Mouse (Mus musculus) spleen, adult 2 months (tissue): ENCODE data around the gene Naxd. TPM values are rescaled to one million over a fixed set of nuclear protein-coding genes. Genes with fewer than 3 reads are reported as not detected.
"Not testable (repeated sequence)": the region's sequence is repeated elsewhere in the genome, so short reads cannot be mapped to it uniquely, and the experiment has no call there.

ENCODE experiments used
- DNase-seq, 2 experiments: peaks; one replicate each; pipeline versions ENCODE4 v3.0.0 to v3.0.0-alpha.2; 2012 to 2021; ENCODE audit warnings: low spot score in 2 of 2, low read depth in 1 of 2
- H3K27ac ChIP-seq: fragments of 200-500 bp; 2 replicates; pipeline ENCODE4 v1.5.1; 2012; ENCODE audit warnings: low read length, inconsistent platforms; ENCODE audit not compliant: insufficient read depth
- H3K27me3 ChIP-seq: fragments of 200-500 bp; 2 replicates; pipeline ENCODE4 v1.6.1; 2012; ENCODE audit warnings: mild to moderate bottlenecking, moderate library complexity, low read length, inconsistent platforms; ENCODE audit not compliant: control insufficient read depth, insufficient read depth
- H3K36me3 ChIP-seq: fragments of 200-500 bp; 2 replicates; pipeline ENCODE4 v1.6.1; 2012; ENCODE audit warnings: mild to moderate bottlenecking, low read length, inconsistent platforms; ENCODE audit not compliant: control insufficient read depth, insufficient read depth
- H3K4me1 ChIP-seq: fragments of 200-500 bp; 2 replicates; pipeline ENCODE4 v1.6.1; 2011; ENCODE audit warnings: inconsistent platforms; ENCODE audit not compliant: control insufficient read depth, insufficient read depth, insufficient read length
- H3K4me3 ChIP-seq: fragments of 200-500 bp; 2 replicates; pipeline ENCODE4 v1.5.1; 2011; ENCODE audit warnings: mild to moderate bottlenecking, inconsistent platforms; ENCODE audit not compliant: insufficient read depth, insufficient read length; ENCODE audit errors: extremely low read depth
- CTCF ChIP-seq: fragments of 200-500 bp; IDR thresholded peaks from 2 replicates; pipeline ENCODE4 v1.5.1; 2011; ENCODE audit warnings: mild to moderate bottlenecking, inconsistent platforms; ENCODE audit not compliant: insufficient read depth, insufficient read length, insufficient replicate concordance; ENCODE audit errors: extremely low read depth
- POLR2A ChIP-seq: fragments of 200-500 bp; IDR thresholded peaks from 2 replicates; pipeline ENCODE4 v1.6.1; 2011; ENCODE audit warnings: low read depth, low read length, inconsistent platforms
- WGBS: fragments of 180-500 bp; shearing (Covaris S2); methylation state at CpG from one replicate; pipeline ENCODE4 v1.1.7; 2018; 5-methylcytosine and 5-hydroxymethylcytosine counted together
- polyA plus RNA-seq: library from polyadenylated mRNA; depleted of rRNA; stranded (reverse); fragments of >200 nt; gene quantifications from 2 replicates; pipeline ENCODE4 v1.2.3, GENCODE M21; 2012

The Naxd gene
- polyA plus RNA-seq, 1 experiment, result 61.6 TPM

GRCm38 (mm10) chr8:11542866-11543265 lies 45.6 kb downstream of the Naxd start:
- H3K4me3 ChIP-seq, result no peak overlapping the region
- H3K36me3 ChIP-seq, result peaks cover 10% of the 10 kb centered on the region
- TF ChIP-seq POLR2A (no peak), CTCF (no peak)
- H3K27ac ChIP-seq, result no peak overlapping the region
- no peaks in the 10 kb centered on the region for H3K27me3 ChIP-seq
- no peak for DNase-seq
- H3K4me1 ChIP-seq, result no peaks in the 10 kb centered on the region
- 89% methylated on average over 4 of the region's 4 CpGs for WGBS

GRCm38 (mm10) chr8:11544386-11544785 lies 47.1 kb downstream of the Naxd start:
- no peaks in the 10 kb centered on the region for H3K4me1 ChIP-seq
- peaks cover 10% of the 10 kb centered on the region for H3K36me3 ChIP-seq
- DNase-seq, result peak; percentile 41 to 66
- H3K27ac ChIP-seq, result no peak overlapping the region
- H3K27me3 ChIP-seq, result no peaks in the 10 kb centered on the region
- TF ChIP-seq CTCF (peak; percentile 66; the same call in 1 of the 2 replicates), POLR2A (no peak)
- WGBS, result 41% methylated on average over 3 of the region's 3 CpGs
- no peak overlapping the region for H3K4me3 ChIP-seq

- peaks cover 7% of the 10 kb centered on the region for H3K36me3 ChIP-seq
- no peak overlapping the region for H3K4me3 ChIP-seq
- H3K4me1 ChIP-seq, result no peaks in the 10 kb centered on the region
- no peaks in the 10 kb centered on the region for H3K27me3 ChIP-seq
- no peak overlapping the region for H3K27ac ChIP-seq
- no peak for DNase-seq
- 69% methylated on average over 6 of the region's 6 CpGs for WGBS
- TF ChIP-seq POLR2A (no peak), CTCF (peak; percentile 3; the same call in 1 of the 2 replicates)
Measured at GRCm38 (mm10) chr8:11547063-11547462, 49.8 kb downstream of the Naxd start.

- Histone ChIP-seq H3K4me3 (no peak overlapping the region), H3K4me1 (peaks cover 3% of the 10 kb centered on the region; the same call in 1 of the 2 replicates), H3K36me3 (peaks cover 3% of the 10 kb centered on the region), H3K27ac (no peak overlapping the region), H3K27me3 (no peaks in the 10 kb centered on the region)
- DNase-seq, result peak; percentile 29 to 46
- TF ChIP-seq POLR2A (no peak), CTCF (peak; percentile 12; the same call in 1 of the 2 replicates)
- WGBS, result 22% methylated on average over 7 of the region's 7 CpGs
Measured at GRCm38 (mm10) chr8:11549706-11550105, 52.4 kb downstream of the Naxd start.

GRCm38 (mm10) chr8:11550281-11550948 lies 53.1 kb downstream of the Naxd start, which contains the start of gene Cars2:
TSS of gene Cars2 (minus strand) at chr8:11550783.
- H3K4me3 ChIP-seq, result peak within 1 kb of the TSS; percentile 78
- H3K27ac ChIP-seq, result peak within 1 kb of the TSS; percentile 85
- peak; percentile 64 to 92 for DNase-seq
- under 1% methylated on average over 53 of the region's 53 CpGs for WGBS
- H3K4me1 ChIP-seq, result peaks cover 3% of the 10 kb centered on the region; the same call in 1 of the 2 replicates
- H3K36me3 ChIP-seq, result peaks cover 2% of the 10 kb centered on the region
- TF ChIP-seq POLR2A, result peak; percentile 31
- TF ChIP-seq CTCF, result no peak
- no peaks in the 10 kb centered on the region for H3K27me3 ChIP-seq

GRCm38 (mm10) chr8:11551497-11551896 lies 54.2 kb downstream of the Naxd start:
- H3K4me3 ChIP-seq, H3K27ac ChIP-seq, H3K27me3 ChIP-seq, H3K36me3 ChIP-seq, H3K4me1 ChIP-seq: not testable (repeated sequence)
- peak in 1 of 2 experiments; percentile 5 for DNase-seq
- WGBS, result 61% methylated on average over 4 of the region's 4 CpGs

GRCm38 (mm10) chr8:11552390-11552789 lies 55.1 kb downstream of the Naxd start:
- 90% methylated on average over 10 of the region's 10 CpGs for WGBS
- Histone ChIP-seq H3K4me3 (no peak overlapping the region), H3K4me1 (peaks cover 3% of the 10 kb centered on the region; the same call in 1 of the 2 replicates), H3K36me3 (no peaks in the 10 kb centered on the region), H3K27me3 (no peaks in the 10 kb centered on the region), H3K27ac (no peak overlapping the region)
- TF ChIP-seq POLR2A (no peak), CTCF (no peak)
- no peak for DNase-seq
